Mouse (Mus musculus) spleen, postnatal 36 days (tissue): Measurements from ENCODE around the gene Bcar1.

ENCODE experiments used
- DNase-seq, 2 experiments: peaks; one replicate each; pipeline ENCODE4 v3.0.0; 2022; ENCODE audit warnings: low spot score in 2 of 2, mixed read lengths in 1 of 2

The Bcar1 gene

DNA sequence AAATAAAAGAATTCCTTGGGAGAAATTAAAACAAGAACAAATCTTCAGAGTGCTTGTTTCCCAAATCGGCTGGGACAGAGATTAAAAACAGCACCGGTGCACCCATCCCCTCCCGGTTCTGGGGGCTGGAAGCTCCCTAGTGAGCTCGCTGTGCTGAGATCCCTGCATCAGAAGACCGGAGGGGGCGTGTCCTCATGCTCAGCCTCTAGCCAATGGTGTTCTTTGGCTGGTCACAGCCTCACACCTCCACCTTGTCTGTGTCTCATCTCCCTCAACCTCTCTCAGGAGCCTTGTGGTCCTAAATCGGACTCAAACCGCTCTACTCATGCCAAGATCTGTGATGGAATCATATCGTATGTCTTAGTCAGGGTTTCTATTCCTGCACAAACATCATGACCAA is 61.1 kb downstream of the Bcar1 start:
- DNase-seq = no peak

DNA sequence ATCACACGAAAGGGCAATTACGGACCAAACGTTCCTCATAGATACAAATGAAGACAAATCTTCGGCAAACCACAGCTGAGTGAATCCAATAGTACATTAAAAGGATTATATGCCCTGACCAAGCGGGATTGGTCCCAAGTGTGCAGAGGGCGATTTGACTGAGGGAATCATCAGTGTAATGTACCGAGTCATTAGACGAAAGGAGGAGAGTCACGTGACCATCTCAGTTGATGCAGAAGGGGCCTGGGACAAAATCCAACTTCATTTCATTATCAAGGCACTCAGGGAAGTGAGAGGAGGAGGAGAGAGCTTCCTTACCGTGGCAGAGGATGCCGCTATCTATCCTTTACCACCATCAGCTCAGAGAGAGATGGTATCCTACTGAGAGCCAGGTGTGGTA is 62.5 kb downstream of the Bcar1 start:
- DNase-seq = no peak

GRCm38 (mm10) chr8:111680423-111681028 is 63.1 kb downstream of the Bcar1 start:
- no peak for DNase-seq

- DNase-seq = no peak
Measured at GRCm38 (mm10) chr8:111678848-111679247, 64.8 kb downstream of the Bcar1 start.

DNA sequence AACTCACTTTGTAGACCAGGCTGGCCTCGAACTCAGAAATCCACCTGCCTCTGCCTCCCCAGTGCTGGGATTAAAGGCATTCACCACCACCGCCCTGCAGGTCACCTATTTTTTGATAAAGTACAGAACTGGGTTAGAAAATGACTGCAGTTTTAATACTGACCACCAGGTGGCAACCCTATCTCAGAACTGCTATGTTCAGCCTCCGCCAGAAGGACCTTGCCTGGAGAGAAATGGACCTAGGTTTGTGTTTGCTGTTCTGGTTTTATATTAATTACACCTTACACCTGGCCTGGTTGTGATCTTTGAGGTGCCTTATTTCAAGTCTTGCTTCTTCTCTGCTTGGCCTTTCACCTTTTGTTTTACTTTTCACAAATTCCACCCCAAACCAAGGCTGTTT is 65.5 kb downstream of the Bcar1 start:
- peak; percentile 29 to 43 for DNase-seq

- no peak for DNase-seq
Measured at GRCm38 (mm10) chr8:111676237-111676636, 67.4 kb downstream of the Bcar1 start.

DNA sequence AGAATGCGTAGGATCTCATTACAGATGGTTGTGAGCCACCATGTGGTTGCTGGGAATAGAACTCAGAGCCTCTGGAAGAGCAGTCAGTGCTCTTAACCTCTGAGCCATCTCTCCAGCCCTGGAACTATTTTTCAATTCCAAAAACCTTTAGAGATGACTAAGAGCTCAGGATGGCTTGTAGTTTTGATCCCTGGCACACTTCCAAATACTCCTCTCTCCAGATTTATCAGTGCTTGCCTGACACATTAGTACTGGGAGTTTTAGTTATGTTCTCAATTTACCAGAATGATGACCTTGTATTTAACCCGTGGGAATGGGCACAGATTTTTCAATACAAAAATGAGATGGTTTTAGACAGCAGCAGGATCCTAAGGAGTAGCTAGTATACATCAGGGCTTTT is 76.9 kb downstream of the Bcar1 start:
- DNase-seq = no peak

DNA sequence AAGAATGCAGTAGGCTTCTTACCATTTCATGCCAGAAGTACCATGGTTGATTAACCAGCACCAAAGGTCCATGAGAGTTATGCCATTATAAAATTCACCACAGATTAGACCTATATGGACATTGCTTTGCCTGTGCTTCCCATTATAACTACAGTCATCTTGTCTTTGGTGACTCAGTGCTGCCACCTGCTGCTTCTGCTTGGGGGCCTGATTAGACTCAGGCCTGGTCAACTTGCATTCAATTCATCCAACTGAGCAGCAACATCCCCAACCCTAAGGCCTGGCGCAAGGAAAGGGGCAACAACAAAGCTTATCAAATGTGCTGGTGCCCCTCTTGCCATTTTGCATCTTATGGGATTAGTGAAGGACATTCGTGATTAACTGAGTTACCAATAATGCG is 81.1 kb downstream of the Bcar1 start:
- DNase-seq = peak; percentile 64 to 69
